Mouse (Mus musculus) midbrain, embryonic 14.5 days (tissue): ENCODE results near the gene Fam168b. TPM values are rescaled to one million over a fixed set of nuclear protein-coding genes. Genes with fewer than 3 reads are reported as not detected.

Experiments
- ATAC-seq: fragments of 200-750 bp; cut with Nextera tagmentation; 2 replicates; pipeline ENCODE4 v1.8.0; 2017; ENCODE audit warnings: moderate number of reproducible peaks, moderate library complexity; ENCODE audit not compliant: low FRiP score, low TSS enrichment
- DNase-seq: peaks from one replicate; pipeline ENCODE4 v3.0.0-alpha.2; 2015
- H3K27ac ChIP-seq: fragments of 300-500 bp; sonication (generic); replicated peaks from 2 replicates; pipeline ENCODE4 v1.5.1; 2014; ENCODE audit warnings: mild to moderate bottlenecking, low read depth, low read length, moderate library complexity
- H3K27me3 ChIP-seq: fragments of 300-500 bp; sonication (generic); 2 replicates; pipeline ENCODE4 v1.6.1; 2014; ENCODE audit warnings: low read length, control low read depth, mixed read lengths; ENCODE audit not compliant: control insufficient read depth, insufficient read depth
- H3K36me3 ChIP-seq: fragments of 300-500 bp; sonication (generic); 2 replicates; pipeline ENCODE4 v1.6.1; 2014; ENCODE audit warnings: low read length, control low read depth; ENCODE audit not compliant: control insufficient read depth, insufficient read depth
- H3K4me1 ChIP-seq: fragments of 300-500 bp; sonication (generic); 2 replicates; pipeline ENCODE4 v1.6.1; 2014; ENCODE audit warnings: mild to moderate bottlenecking, antibody characterized with exemption, low read length, control low read depth; ENCODE audit not compliant: control insufficient read depth, insufficient read depth
- H3K4me2 ChIP-seq: fragments of 300-500 bp; sonication (generic); 2 replicates; pipeline ENCODE4 v1.6.1; 2014; ENCODE audit warnings: mild to moderate bottlenecking, low read length, moderate library complexity
- H3K4me3 ChIP-seq: fragments of 300-500 bp; sonication (generic); replicated peaks from 2 replicates; pipeline ENCODE4 v1.5.1; 2014; ENCODE audit warnings: low read depth, low read length
- H3K9ac ChIP-seq: fragments of 300-500 bp; sonication (generic); replicated peaks from 2 replicates; pipeline ENCODE4 v1.6.1; 2014; ENCODE audit warnings: mild to moderate bottlenecking, low read length, moderate library complexity
- H3K9me3 ChIP-seq: fragments of 300-500 bp; sonication (generic); 2 replicates; pipeline ENCODE4 v1.6.1; 2016; ENCODE audit warnings: low read length, control low read depth, mixed read lengths; ENCODE audit not compliant: control insufficient read depth
- WGBS: fragments of 180-500 bp; shearing (Covaris S2); extraction: QIAGEN DNeasy Blood & Tissue Kit; methylation state at CpG from one replicate; pipeline ENCODE4 v1.1.7; 2014; 5-methylcytosine and 5-hydroxymethylcytosine counted together
- polyA plus RNA-seq: library from polyadenylated mRNA; unstranded; fragments of >200 nt; fragmentation: Nextera tagmentation; extraction: Ambion mirVana; gene quantifications from 2 replicates; pipeline ENCODE4 v1.2.1, GENCODE M21; 2014

Fam168b gene
- polyA plus RNA-seq, 1 experiment from 2014 or later: 131 TPM

DNA sequence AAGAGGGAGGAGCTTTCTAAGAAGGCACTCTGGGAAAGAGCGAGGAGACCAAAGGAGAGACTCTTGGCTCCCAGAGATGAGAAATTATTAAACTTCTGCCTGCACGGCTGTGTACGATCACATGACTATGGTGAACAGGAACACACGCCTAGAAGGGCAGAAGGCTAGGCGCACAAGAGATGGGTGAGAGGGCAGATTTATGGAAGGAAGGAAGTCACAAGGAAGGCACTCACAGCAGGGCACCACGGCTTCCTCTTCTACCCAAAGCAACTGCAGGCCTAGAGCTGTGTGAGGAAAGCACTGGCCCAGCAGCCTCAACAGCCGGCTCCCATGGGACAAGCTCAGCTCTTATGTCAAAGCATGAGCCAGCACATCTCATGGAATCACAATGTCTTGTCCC is 15.0 kb downstream of the Fam168b start:
- Histone ChIP-seq H3K36me3 (peaks cover 48% of the 10 kb centered on the region), H3K9ac (no peak overlapping the region), H3K27me3 (no peaks in the 10 kb centered on the region), H3K4me1 (0 out of 2 replicates have a peak, but pooled peaks cover 3% of the 10 kb centered on the region), H3K9me3 (no peaks in the 10 kb centered on the region), H3K4me3 (no peak overlapping the region), H3K27ac (no peak overlapping the region), H3K4me2 (no peak overlapping the region)
- WGBS: 90% methylated on average over 7 of the region's 7 CpGs
- ATAC-seq (no peak), DNase-seq (peak; percentile 29)

DNA sequence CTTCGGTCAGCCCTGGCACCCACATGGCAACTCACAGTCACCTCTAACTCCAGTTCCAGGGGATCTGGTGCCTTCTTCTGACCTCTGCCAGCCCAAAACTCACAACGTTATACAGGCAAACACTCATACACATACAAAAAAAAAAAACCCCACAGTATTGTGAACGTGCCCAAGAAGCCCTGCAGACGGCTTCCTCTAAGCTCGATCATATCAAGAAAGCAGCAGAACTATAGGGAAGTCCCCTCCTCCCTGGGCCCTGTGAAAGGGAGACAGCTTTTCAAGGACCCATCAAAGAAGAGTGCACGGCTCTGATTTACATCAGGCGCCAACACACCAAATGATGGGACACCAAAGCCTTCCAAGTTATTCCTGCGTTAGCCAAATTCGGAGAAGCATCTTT is 17.0 kb downstream of the Fam168b start:
- H3K4me2 ChIP-seq: no peak overlapping the region
- 91% methylated on average over 9 of the region's 9 CpGs for WGBS
- DNase-seq (no peak), ATAC-seq (no peak)
- peaks cover 59% of the 10 kb centered on the region for H3K36me3 ChIP-seq
- H3K27me3 ChIP-seq: no peaks in the 10 kb centered on the region
- H3K4me3 ChIP-seq: no peak overlapping the region
- 0 out of 2 replicates have a peak, but pooled peaks cover 3% of the 10 kb centered on the region for H3K4me1 ChIP-seq
- H3K27ac ChIP-seq: no peak overlapping the region
- H3K9ac ChIP-seq: no peak overlapping the region
- no peaks in the 10 kb centered on the region for H3K9me3 ChIP-seq

DNA sequence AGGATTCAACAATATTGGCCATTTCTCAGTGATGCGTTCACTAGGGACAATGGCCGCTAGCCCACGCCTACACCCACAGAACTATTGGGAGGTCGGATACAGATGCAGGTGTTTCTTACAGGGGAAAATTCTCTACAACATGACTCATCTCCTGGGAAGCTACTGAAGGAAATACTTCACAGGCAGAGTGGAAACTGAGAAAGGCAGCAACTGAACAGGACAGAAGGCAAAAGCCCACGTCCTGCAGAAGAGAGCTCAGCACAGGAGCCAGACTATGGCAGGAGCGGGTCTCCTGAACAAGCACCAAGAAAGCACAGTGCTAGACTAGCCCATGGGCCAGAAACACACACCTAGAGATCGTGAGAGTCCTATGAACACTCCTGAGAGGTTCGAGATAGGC is 18.7 kb downstream of the Fam168b start:
- ATAC-seq: no peak
- H3K4me3 ChIP-seq: no peak overlapping the region
- 92% methylated on average over 8 of the region's 8 CpGs for WGBS
- H3K4me2 ChIP-seq: no peak overlapping the region
- no peaks in the 10 kb centered on the region for H3K9me3 ChIP-seq
- H3K4me1 ChIP-seq: no peaks in the 10 kb centered on the region
- no peak overlapping the region for H3K27ac ChIP-seq
- no peak for DNase-seq
- H3K36me3 ChIP-seq: peaks cover 60% of the 10 kb centered on the region
- H3K9ac ChIP-seq: no peak overlapping the region
- no peaks in the 10 kb centered on the region for H3K27me3 ChIP-seq

DNA sequence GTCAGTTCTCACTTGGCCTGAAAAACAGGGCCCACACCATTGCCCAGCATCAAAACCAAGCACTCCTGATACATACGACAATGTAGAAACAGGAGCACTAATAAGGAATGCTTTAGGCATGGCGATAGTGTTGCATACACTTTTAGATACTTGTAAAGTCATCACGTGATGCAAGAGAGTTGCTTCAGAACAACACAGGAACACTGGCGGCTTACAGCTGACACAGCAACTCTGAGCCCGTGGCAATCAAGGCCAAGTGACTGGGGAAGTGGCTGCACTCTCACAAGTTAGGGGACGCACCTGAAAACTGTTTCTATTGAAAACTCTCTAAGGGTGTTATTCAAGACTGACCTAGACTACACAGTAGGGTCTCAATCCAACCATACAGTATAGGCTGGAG is 19.5 kb downstream of the Fam168b start:
- no peak overlapping the region for H3K4me2 ChIP-seq
- H3K36me3 ChIP-seq: peaks cover 60% of the 10 kb centered on the region
- H3K9me3 ChIP-seq: no peaks in the 10 kb centered on the region
- no peaks in the 10 kb centered on the region for H3K27me3 ChIP-seq
- no peak overlapping the region for H3K4me3 ChIP-seq
- WGBS: 94% methylated on average over 6 of the region's 6 CpGs
- H3K27ac ChIP-seq: no peak overlapping the region
- no peak overlapping the region for H3K9ac ChIP-seq
- ATAC-seq: no peak
- H3K4me1 ChIP-seq: no peaks in the 10 kb centered on the region
- no peak for DNase-seq

DNA sequence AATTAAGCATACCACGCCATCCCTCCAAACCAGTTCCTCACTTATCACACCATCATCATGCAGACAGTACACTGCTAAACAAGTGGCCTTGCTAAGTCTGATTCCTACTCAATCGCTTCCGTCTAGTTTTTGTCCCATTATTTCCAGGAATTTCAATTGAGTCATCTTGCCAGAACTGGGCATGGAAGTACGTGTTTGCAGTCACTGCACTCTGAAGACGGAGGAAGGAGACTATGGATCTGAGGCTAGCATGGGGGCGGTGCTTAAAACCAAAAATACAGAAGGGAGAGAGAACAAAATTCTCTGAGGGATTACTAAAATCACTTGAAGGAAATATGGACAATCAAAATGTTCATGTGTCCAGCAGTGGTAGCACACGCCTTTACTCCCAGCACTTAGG is 20.1 kb downstream of the Fam168b start:
- H3K4me2 ChIP-seq: no peak overlapping the region
- WGBS: 92% methylated on average over 7 of the region's 7 CpGs
- H3K27me3 ChIP-seq: no peaks in the 10 kb centered on the region
- no peaks in the 10 kb centered on the region for H3K4me1 ChIP-seq
- no peak overlapping the region for H3K9ac ChIP-seq
- no peaks in the 10 kb centered on the region for H3K9me3 ChIP-seq
- no peak for ATAC-seq
- DNase-seq: no peak
- no peak overlapping the region for H3K4me3 ChIP-seq
- peaks cover 59% of the 10 kb centered on the region for H3K36me3 ChIP-seq
- no peak overlapping the region for H3K27ac ChIP-seq

DNA sequence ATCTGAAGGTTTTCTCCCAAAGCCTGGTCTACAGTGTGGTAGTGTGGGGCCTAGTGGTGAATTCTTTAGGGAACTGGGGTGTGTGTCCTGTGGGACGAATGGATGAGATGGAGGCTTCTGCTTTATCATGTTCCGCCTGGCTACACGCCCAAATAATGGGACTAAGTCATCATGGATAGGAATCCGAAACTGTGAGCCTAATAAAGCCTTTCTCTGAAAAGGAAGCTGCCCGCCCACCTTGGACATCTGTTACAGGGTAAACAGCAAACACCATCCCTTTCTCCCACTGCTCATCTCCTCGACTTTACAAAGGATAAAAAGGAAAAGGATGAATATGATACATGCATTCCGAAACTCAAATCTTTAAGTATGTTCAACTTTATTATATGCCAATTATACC is 20.9 kb downstream of the Fam168b start:
- ATAC-seq: no peak
- no peaks in the 10 kb centered on the region for H3K4me1 ChIP-seq
- H3K27ac ChIP-seq: no peak overlapping the region
- H3K9me3 ChIP-seq: no peaks in the 10 kb centered on the region
- 84% methylated on average over 7 of the region's 7 CpGs for WGBS
- H3K9ac ChIP-seq: no peak overlapping the region
- no peak overlapping the region for H3K4me2 ChIP-seq
- peaks cover 59% of the 10 kb centered on the region for H3K36me3 ChIP-seq
- H3K4me3 ChIP-seq: no peak overlapping the region
- H3K27me3 ChIP-seq: no peaks in the 10 kb centered on the region
- DNase-seq: no peak

DNA sequence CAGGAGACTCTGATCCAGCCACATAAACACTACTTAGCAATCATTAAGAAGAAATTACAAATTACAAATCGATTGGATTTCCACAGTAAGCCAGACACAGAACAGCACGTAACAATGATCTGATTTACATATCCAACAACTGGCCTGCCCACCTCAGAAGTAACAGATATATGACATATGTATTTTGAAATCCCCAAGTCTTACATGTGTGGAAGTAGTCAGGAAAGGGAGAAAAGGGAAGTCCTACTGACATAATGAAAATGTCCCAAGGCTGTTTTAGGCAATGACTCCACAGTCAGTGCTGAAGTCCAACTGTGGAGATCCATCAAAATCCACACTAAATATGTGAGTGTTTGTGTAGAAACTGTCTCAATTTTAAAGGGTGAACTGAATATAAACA is 21.5 kb downstream of the Fam168b start:
- H3K9me3 ChIP-seq: no peaks in the 10 kb centered on the region
- H3K4me3 ChIP-seq: no peak overlapping the region
- DNase-seq: no peak
- H3K27me3 ChIP-seq: no peaks in the 10 kb centered on the region
- H3K27ac ChIP-seq: no peak overlapping the region
- ATAC-seq: no peak
- peaks cover 59% of the 10 kb centered on the region for H3K36me3 ChIP-seq
- no peak overlapping the region for H3K4me2 ChIP-seq
- no peak overlapping the region for H3K9ac ChIP-seq
- no peaks in the 10 kb centered on the region for H3K4me1 ChIP-seq
- WGBS: 92% methylated on average over 2 of the region's 2 CpGs

DNA sequence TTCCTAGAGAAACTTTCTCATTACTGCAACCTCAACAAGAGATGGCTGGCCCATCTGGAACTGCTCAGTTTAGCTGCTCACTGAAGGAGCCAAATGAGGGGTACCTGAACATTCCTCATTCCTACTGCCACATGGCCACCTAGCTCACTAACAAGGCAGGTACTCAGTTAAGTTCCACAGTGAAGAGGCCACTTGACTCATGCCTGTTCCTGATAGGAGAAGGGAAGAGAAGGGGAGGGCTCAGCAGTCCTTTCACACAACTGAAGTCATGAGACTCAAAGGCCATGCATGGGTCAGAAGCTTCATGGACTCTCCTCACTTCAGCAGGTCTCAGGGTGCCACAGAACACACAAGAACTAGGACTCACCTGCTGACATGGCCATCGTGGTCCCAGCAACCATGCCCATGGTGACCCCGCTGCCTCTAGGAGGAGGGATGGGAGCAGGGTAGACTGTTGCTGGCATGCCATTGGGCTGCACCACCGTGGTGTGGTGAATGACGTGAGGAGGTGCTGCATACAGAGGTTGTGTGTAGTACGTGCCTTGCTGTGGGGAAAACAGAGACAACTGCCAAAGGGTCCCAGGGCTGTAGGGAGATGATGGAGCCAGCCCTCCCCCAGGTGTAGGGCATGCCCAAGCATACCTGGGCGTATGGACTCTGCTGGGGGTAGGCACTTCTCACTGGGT is 23.5 kb downstream of the Fam168b start:
- 97% methylated on average over 6 of the region's 6 CpGs for WGBS
- ATAC-seq: no peak
- H3K36me3 ChIP-seq: peaks cover 69% of the 10 kb centered on the region

DNA sequence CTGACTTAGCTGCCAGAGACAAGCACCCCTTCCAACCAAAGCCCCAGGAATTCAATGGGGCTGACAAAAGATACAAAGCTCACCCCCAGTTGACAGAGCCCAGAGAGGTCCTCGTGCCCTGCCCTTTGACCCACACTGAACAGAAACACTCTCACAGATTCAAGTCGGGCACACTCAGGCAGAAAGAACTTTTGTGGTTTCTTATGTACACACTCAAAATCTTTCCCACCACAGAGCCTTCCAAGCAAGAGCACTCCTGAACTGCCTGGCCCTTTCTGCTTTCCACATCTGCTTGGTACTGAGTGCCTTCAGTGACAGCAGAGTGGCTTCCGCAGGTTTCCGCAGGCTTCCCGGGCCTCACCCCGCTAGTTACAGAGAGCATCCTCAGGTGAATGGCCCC is 27.0 kb downstream of the Fam168b start:
- no peak for ATAC-seq
- H3K9me3 ChIP-seq: no peaks in the 10 kb centered on the region
- H3K4me2 ChIP-seq: no peak overlapping the region
- no peaks in the 10 kb centered on the region for H3K4me1 ChIP-seq
- no peak overlapping the region for H3K27ac ChIP-seq
- H3K27me3 ChIP-seq: no peaks in the 10 kb centered on the region
- no peak overlapping the region for H3K9ac ChIP-seq
- H3K36me3 ChIP-seq: peaks cover 91% of the 10 kb centered on the region
- WGBS: 80% methylated on average over 6 of the region's 6 CpGs
- DNase-seq: no peak
- no peak overlapping the region for H3K4me3 ChIP-seq

More for the DNA sequence above, 23.5 kb downstream of the Fam168b start:
- Histone ChIP-seq H3K27ac (no peak overlapping the region), H3K9ac (no peak overlapping the region), H3K4me2 (no peak overlapping the region), H3K4me3 (no peak overlapping the region), H3K9me3 (no peaks in the 10 kb centered on the region), H3K4me1 (no peaks in the 10 kb centered on the region), H3K27me3 (no peaks in the 10 kb centered on the region)
- DNase-seq: no peak
